Mouse (Mus musculus) left cerebral cortex, adult 9 months (tissue): ENCODE measurements around the gene Rasgrf1.

ENCODE experiments used
- DNase-seq, 2 experiments: peaks; one replicate each; pipeline ENCODE4 v3.0.0; 2022; ENCODE audit warnings: low spot score in 2 of 2

The Rasgrf1 gene

GRCm38 (mm10) chr9:89909131-89910010, at the start of gene Rasgrf1:
Rasgrf1 (plus strand) TSS chr9:89909908.
- peak in 1 of 2 experiments; percentile 62 for DNase-seq

- no peak for DNase-seq
These were observed 49.6 kb upstream of the Rasgrf1 start for GRCm38 (mm10) chr9:89860145-89860544.

DNA sequence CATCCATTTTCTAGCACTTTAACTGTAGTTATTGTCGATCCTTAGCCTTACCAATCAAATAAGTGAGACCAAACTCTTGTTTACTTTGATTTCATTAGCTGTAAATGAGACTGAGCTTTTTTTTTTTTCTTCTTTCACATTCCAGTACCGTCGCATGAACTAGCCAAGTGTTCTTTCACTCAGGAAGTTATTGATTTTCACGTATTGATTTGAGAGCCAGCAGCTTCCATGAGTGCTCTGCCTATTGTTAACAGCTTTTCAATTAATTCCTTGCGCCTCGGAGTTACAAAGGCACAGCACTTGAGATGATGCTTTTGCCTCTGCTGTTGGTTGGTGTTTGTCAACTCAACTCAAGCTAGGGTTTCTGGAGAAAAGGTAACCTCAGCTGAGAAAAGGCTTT, 49.1 kb upstream of the Rasgrf1 start:
- no peak for DNase-seq

DNA sequence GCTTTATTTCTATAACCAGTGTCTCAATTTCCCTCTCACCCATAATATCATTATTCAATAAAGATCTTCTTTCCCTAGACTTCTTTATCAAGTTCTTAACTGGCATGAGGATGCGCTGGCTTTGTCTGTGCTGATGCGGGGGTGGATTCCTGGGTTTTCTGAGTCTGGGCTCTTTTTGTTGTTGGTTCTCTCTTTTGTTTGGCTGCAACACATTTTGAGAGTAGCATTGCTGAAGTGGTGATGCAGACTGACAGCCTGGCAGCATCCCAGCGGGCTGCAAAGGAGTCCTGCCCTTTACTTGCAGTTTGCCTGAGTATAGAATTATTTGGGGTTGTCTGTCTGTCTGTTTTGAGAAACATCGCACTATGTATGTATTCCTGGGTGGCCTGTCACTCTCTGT, 42.6 kb upstream of the Rasgrf1 start:
- DNase-seq = no peak

GRCm38 (mm10) chr9:89868093-89868729, 41.5 kb upstream of the Rasgrf1 start:
- no peak for DNase-seq

- DNase-seq = no peak
These were observed 40.1 kb upstream of the Rasgrf1 start for GRCm38 (mm10) chr9:89869594-89869993.

DNA sequence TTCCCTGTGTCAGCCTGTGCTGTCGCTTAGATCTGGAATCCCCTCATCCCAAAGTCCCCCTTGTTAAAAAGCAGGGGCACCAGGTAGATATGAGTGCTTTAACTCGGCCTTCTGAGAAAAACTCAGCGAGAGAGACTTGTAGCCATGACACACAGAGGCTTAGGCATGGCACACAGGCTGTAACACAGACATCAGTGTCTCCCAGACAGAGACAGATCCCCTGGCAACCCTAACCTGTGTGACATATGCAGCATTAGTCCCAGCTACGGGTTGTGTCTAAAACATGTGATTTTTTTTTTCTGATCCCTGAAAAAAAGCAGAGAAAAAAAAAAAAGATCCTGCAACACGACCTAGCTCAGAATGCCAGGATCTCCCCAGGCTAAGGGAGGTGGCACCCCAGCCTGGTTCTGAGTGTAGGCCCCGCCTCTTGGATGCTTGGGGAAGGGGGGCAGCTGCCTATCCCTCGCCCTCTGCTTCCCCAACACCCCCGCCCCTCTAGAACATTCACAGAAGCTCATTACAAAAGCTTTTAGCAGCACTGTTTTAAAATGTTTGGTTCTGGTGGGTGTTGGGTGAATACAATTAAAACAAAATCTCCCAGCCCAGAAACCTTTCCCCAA, 39.1 kb upstream of the Rasgrf1 start:
- DNase-seq = no peak

DNA sequence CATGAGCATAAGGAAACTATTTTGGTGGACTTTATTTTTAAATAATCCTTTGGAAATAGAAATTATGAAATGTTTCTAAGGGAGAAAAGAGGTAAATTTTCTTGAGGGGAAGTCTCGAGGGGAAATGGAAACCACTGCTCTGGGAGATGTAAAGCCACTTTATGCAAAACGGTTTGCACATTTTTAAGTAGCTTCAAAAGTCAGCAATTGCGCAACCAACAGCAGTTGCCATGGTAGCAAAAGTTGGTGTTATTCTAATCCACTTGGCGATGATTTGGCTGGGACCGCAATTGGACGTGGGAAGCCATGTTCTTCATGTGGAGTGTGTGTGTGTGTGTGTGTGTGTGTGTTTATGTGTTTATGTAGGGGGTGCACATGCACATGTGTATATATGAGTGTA, 37.6 kb upstream of the Rasgrf1 start:
- peak in 1 of 2 experiments; percentile 62 for DNase-seq

- no peak for DNase-seq
These were observed 35.3 kb upstream of the Rasgrf1 start for GRCm38 (mm10) chr9:89874434-89874833.

DNA sequence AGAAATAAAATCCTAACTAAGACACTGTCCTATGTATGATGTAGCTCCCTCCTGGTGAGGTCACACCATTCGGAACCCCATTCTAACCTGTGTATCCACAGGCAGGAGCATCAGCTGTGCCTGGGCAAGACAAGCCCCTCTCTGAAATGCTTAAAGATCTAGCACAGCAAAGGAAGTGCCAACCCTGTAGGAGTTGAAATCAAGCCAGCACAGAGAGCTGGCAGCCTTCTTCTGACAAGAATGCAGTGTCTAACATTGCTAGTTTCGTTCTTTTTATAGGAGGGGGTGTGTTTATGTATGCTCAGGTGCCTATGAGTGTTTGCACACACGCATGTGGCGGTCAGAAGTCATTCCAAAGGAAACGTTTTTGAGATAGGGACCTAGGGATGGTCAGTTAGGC, 34.2 kb upstream of the Rasgrf1 start:
- no peak for DNase-seq

DNA sequence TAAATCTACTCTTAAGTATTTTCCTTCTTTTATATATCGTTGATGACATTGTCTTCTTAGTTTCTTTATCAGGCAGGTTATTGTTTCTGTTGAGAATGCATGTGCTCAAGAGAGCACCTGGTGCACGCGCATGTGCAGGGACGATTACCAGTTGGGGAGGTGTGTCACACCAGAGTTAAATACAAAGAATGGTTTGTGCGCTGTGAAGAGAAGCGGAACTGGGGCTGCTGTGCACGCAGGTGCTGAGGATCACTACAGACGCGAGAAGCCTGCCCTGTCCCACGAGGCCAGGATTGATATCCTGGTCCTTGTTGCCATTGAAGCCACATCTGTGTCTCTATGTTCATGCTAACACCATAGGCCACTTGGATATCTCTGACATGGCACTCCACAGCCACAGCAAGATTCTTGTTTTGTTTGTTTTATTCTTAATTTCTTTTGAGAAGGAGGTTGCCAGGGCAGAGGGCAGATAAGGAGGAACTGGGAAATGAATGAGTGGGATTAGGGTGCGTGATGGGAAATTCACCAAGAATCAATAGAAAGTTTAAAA, 31.2 kb upstream of the Rasgrf1 start:
- DNase-seq = no peak

DNA sequence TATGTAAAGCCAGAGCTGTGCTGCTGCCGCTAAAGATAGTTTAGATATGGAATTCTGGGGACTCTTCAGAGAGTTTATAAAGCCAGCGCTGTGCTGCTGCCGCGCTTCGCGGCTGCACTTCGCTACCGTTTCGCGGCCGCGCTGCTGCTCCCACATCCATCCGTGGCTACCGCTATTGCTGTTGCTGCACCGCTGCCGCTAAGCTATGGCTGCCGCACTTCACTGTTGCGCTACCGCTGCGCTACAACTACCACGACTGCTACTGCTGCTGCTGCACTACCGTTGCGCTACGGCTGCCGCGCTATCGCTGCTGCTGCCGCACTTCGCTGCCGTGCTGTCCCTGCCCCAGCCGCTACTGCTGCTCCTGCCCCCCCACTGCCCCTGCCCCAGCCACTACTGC, 30.1 kb upstream of the Rasgrf1 start:
- DNase-seq = peak in 1 of 2 experiments; percentile 33

- DNase-seq = no peak
These were observed 28.2 kb upstream of the Rasgrf1 start for GRCm38 (mm10) chr9:89881552-89881951.

DNA sequence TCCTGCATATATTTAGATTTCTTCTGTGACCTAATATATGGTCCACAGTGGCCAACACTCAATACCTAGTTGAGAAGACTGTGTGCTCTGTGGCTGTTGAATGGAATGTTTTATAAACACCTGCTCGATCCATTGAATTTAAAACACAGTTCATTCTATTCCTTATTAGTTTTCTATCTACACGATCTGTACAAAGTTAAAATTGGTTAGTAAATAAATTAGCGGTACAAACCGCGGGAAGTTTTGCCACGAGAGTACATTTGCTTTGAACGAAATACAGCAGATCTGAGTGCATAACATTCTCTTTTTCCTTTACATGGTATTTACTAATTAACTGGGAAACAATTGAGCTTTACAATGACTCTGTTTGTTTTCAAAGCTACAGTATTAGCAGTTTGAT, 27.1 kb upstream of the Rasgrf1 start:
- DNase-seq = no peak

DNA sequence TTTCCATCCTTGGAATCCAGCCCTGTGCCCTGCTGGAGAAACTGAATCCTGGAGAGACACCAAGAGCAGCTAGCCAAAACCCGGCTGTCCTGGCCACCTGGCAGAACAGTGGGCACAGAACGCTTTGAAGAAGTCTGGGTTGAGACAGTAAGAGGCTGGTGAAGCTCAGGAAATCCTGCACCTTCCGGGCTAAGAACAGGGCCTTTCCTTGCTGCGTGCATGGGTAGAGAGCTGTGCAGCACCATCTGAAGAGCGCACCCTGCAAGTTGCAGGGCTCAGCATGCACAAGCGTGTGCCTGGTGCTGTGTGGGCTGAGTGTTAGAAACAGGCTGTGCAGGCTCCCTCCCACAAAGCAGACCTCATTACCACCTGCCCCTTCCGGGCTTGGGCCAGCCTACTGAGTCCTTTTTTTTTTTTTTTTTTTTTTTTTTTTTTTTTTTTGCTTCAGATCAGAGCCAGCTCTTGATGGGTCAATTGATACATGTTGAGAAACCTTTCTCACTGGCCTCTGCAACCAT, 23.9 kb upstream of the Rasgrf1 start:
- peak in 1 of 2 experiments; percentile 48 for DNase-seq

DNA sequence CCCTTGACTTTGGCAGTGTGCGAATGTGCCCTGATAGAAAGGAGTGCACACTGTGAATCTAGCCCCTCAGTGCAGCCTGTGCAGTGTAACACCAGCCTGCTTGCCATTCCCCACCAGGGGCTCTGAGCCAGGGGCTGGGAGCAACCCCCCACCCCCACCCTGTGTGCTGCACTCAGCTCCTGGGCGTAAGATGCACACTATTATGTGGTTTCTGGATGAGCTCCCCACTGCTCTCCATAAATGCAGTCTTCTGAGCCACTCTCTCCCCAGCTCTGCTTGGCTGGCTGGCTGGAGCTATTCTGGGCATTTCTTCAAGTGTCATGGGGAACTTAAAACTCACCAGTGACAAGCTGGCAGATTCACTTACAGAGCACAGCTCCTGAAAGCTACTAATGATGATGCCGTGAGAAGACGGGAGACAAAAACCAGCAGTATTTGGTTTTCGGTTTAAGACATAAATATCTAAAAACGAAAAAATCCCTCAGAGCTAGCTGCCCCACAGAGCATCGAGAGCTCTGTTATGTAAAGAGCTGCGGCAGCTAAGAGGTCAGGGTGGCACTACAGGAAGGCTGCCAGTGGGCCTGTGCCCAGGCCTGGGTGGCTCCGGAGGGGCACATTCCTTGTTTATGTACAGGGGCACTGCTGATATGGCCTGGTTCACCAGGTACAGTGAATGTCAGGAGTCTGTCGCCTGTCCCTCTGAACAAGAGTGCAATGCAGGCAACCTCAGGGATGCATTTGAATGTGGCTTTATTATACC, 18.0 kb upstream of the Rasgrf1 start:
- DNase-seq = peak in 1 of 2 experiments; percentile 42

DNA sequence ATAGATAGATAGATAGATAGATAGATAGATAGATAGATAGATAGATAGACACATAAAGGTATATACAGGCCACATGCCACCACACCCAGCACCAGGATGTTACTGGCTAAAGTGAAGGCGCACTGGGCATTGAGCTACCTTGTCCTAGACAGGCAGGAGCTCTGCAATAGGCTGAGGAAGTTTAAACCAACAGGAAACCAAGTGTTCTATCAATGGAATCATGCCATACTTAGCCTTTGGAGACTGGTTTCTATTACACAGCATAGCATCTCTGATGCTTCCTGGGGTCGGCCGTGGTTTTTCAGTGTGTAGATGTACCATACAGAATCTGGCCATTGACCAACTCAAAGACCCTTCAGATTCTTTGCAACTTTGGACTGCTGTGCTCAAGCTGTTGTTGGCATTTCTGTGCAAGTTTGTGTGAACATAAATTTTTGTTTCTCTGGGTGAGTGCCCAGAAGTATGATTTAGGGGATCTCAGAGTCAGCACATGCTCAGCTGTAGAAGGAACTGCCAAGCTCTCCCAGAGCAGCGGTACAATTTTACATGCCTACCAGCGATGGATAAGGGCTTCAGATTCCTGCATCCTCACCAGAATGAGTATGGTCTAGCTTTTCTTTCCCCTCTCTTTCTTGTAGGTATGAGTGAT, 17.0 kb upstream of the Rasgrf1 start:
- no peak for DNase-seq

DNA sequence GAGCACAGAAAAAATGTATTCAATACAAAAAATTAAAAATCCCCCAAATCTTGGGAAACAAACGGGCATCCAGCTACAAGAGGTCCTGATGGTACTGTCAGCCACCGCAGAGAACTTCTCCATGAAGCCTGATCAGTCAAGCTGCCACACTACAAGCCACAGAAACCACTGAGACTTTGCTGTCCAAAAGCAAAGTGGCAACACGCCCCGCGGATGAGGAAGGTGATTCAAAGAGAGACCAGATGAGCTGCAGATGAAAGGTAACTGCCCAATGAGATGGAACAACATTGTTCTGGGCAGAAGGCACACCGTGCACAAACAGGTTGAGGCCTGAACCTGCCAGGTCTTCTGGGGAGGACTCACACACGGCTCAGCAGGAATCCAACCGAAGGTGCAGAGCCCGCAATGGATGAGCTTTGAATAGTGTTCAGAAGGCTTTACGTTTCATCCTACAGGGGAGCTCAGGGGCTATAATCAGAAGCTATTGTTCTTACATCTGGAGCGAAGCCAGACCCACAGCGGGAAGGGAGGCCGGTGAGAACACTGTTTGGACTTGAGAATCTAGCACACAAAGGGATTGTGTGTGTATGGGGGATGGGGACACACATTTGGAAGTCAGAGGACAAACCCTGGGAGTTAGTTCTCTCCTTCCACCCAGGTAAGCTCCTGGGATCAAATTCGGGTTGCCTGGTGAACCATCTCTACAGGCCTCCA, 9.4 kb upstream of the Rasgrf1 start:
- DNase-seq = no peak

- no peak for DNase-seq
These were observed 8.5 kb upstream of the Rasgrf1 start for GRCm38 (mm10) chr9:89901184-89901583.

DNA sequence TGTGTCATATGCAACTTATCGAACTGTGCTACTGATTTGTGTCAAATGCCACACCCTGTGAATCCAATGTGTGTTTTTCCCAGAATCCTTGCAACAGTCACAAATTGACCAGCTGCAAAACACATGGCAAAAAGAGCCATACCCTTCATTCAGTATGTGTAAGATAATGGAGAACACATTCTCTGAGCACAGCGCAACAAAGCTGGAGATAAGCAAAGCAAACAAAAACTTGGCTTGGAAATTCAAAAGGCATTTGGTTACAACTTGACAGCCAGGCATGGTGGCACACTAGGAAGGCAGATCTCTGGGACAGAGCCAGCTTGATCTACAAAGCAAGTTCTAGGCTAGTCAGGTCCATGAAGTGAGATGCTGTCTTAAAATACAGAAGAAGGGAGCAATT, 6.9 kb upstream of the Rasgrf1 start:
- DNase-seq = no peak
